Mouse (Mus musculus): ENCODE results near the gene Lmx1b.

Lmx1b gene

GRCm38 (mm10) chr2:33630081-33631021 lies 10.0 kb downstream of the Lmx1b start:
- DNase-seq (ENCODE audit: low spot score) = no peak

- DNase-seq (ENCODE audit: low spot score) = no peak
These were observed 10.7 kb downstream of the Lmx1b start for GRCm38 (mm10) chr2:33629641-33630040.

DNA sequence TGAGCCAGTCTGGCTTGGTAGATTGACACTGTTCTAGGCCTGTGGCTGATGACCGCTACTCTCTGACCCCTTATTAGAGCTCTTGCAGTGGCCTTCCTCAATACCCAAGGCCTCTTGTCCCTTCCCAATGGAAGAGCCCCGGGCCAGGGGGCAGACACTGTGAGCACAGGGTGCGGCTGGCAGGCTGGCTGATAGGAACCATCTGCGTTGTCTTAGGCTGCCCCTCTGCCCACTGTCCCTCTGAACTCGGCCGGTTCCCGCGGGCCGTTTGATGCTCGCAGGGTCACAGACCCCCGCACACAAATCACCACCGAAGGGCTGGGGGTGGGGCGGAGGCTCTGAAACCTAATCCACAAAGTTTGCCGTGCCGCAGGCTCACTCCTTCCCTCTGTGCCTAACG lies 11.5 kb downstream of the Lmx1b start:
- DNase-seq (ENCODE audit: low spot score) = no peak

- no peak for DNase-seq (ENCODE audit: low spot score)
These were observed 13.3 kb downstream of the Lmx1b start for GRCm38 (mm10) chr2:33627058-33627375.

- DNase-seq (ENCODE audit: low spot score) = no peak
These were observed 13.9 kb downstream of the Lmx1b start for GRCm38 (mm10) chr2:33626262-33627057.

GRCm38 (mm10) chr2:33617670-33618069 lies 22.6 kb downstream of the Lmx1b start:
- no peak for DNase-seq (ENCODE audit: low spot score)

GRCm38 (mm10) chr2:33616411-33616843 lies 23.9 kb downstream of the Lmx1b start:
- DNase-seq (ENCODE audit: low spot score) = no peak

- no peak for DNase-seq (ENCODE audit: low spot score)
These were observed 24.4 kb downstream of the Lmx1b start for GRCm38 (mm10) chr2:33615843-33616344.

DNA sequence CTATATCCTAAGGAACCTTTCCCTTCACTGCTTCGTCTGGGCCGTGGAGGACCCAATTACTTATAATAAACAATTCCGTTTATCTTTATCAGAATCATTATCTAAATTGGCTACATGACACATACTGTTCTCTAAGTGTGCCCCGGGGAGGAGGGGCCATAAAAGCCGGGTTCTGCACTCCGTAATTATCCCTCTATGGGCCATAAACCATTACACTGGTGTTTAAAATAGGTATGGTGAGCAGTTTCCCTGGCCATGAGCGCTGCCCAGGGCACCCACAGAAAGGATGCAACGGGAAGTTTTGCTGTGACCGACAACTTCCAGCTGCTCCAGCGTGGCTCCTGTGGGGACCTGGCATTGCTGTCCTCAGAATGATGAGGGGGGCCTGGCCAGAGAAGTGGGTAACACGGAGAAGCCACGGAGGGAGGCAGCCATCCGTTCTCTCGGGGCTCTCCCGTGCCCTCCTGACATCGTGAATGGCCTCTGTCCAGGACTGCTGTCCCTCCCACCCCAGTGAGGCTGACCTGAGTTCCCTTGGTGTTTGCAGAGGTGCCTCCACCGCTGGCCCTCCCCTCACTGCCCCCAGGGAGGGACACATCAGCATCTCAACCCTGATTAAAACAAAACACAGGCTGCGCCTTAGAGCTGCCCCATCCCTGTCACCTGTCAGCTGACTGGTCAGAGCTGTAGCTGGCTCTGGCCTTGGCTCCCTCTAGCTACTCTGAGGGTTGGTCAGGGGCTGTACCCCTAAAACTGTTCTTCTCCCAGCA lies 34.6 kb downstream of the Lmx1b start:
- no peak for DNase-seq (ENCODE audit: low spot score)

GRCm38 (mm10) chr2:33604846-33605486 lies 35.3 kb downstream of the Lmx1b start:
- no peak for DNase-seq (ENCODE audit: low spot score)

- no peak for DNase-seq (ENCODE audit: low spot score)
These were observed 39.8 kb downstream of the Lmx1b start for GRCm38 (mm10) chr2:33600520-33600919.

DNA sequence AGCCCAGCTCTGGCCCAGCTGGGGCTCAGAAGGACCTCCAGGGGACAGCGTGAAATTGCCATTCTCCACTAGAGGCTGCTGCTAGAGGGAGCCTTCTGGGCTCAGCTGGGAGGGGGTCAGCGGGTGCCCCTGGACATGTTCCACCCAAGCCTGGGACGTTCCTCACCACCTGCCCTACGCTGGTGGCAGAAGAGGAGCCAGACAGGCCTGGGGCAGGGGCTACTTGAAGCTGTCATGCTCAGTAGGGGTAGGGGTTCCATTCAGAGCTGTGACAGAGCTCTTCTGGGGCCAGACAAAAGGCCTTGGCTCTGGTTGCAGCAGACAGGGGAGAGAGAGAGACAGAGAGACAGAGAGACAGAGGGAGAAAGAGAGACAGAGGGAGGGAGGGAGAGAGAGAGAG lies 42.9 kb downstream of the Lmx1b start:
- no peak for DNase-seq (ENCODE audit: low spot score)

GRCm38 (mm10) chr2:33595085-33595423 lies 45.3 kb downstream of the Lmx1b start:
- no peak for DNase-seq (ENCODE audit: low spot score)

GRCm38 (mm10) chr2:33594181-33595084 lies 45.9 kb downstream of the Lmx1b start:
- no peak for DNase-seq (ENCODE audit: low spot score)

DNA sequence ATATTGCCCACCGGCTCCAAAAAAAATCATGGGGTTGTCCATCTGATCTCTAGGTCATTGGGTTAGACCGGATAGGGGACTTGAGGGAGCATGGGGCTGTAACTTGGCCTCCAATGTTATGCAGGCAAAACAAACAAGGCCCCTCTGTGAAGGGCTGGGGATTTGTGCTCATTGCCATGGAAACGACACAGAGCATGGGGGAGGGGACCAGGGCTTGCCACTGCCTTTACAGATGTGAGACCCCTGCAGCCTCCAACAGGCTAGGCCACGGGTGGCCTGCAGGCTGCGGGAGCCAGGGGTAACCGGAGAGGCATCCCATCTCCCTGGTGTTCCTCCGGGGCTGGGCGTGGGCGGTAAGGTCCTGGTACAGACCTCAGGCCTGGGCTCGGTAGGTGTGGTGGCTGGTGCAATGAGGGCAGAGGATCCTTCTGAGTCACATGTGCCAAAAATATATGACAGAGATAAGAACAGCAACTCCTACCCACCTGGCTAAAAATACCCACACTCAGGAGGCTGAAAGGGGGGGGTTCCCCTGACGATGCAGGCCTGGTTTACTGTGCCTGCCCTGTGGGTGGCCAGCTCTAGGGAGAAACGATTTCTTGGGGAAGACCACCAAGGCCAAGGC lies 47.3 kb downstream of the Lmx1b start:
- DNase-seq (ENCODE audit: low spot score) = no peak

GRCm38 (mm10) chr2:33589280-33589679 lies 51.0 kb downstream of the Lmx1b start:
- DNase-seq (ENCODE audit: low spot score) = no peak

DNA sequence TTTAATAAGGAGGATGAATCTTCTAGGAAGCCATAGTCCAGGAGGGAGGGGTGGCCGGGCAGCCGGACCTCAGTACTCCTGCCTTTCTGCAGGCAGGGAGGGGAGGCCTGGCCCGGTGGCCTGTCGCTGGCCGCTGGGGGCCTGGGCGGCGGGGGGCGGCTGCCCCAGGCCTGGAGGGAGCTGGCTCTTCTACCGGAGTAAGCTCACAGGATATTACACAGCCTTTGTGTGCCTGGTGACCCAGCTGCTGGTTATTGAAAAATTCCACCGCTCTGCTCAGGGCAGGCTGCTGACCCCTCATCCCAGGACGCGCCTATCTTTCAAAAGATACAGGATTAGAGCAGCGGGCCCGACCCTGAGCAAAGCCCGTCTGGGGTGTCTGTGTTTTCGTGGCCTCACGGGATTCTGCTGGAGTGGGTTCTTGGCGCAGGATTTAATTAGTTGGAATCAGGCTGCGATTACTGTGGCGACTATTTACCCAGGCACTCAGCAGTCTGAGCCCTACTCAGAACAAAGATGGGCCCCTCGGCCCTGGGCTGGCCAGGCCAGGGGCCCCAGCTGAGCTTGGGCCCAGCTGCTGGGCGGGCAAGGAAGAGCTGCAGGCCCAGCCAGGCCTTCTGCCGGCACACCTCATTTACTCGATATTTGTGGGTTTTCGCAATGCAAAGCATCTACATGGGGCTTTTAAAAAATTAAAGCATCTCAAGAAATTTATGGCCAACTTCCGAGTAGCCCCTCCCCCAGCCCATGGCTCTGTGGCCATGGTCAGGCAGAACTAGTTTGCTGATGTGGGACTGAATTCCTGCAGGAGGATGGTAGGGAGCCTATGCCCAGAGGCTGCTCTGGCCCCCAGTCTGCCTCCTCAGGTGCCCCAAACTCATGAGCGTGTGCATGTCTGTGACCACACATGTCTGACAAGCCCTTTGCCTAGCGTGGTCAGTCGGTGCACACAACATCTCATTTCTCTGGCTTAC lies 55.1 kb downstream of the Lmx1b start:
- DNase-seq (ENCODE audit: low spot score) = no peak

DNA sequence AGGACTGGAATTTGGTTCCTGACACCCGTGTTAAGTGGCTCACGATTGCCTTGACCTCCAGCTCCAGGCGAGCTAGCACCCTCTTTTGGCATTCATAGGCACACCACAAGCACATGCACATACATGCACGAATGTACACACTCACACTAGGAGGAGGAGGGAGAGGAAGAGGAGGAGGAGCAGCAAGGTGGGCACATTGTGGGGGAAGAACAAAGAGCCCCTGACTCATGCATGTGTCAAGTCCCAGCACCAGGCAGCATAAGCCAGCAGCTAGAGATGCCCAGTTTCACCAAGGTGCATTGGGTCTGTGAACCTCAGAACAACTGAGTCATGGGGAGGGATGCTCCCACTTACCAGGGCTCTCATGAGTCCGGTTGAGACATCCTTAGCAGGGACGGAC lies 56.5 kb downstream of the Lmx1b start:
- no peak for DNase-seq (ENCODE audit: low spot score)

GRCm38 (mm10) chr2:33583317-33583716 lies 57.0 kb downstream of the Lmx1b start:
- no peak for DNase-seq (ENCODE audit: low spot score)
